Mouse (Mus musculus) forebrain, embryonic 14.5 days (tissue): Measurements from ENCODE around the gene Cnot1. TPM values are rescaled to one million over a fixed set of nuclear protein-coding genes. Genes with fewer than 3 reads are reported as not detected.

Experiments
- ATAC-seq: fragments of 200-750 bp; cut with Nextera tagmentation; 2 replicates; pipeline ENCODE4 v1.8.0; 2017; ENCODE audit warnings: mild to moderate bottlenecking, moderate library complexity
- DNase-seq: peaks from one replicate; pipeline ENCODE4 v3.0.0-alpha.2; 2015; ENCODE audit warnings: low spot score
- H3K27ac ChIP-seq: fragments of 300-500 bp; sonication (generic); 2 replicates; pipeline ENCODE4 v1.5.1; 2014; ENCODE audit warnings: low read depth, mild to moderate bottlenecking, control low read depth, low read length, moderate library complexity
- H3K27me3 ChIP-seq: fragments of 300-500 bp; sonication (generic); replicated peaks from 2 replicates; pipeline ENCODE4 v1.6.1; 2014; ENCODE audit warnings: low read length, control low read depth, mixed read lengths; ENCODE audit not compliant: control insufficient read depth, insufficient read depth
- H3K36me3 ChIP-seq: fragments of 300-500 bp; sonication (generic); 2 replicates; pipeline ENCODE4 v1.6.1; 2014; ENCODE audit warnings: low read length, control low read depth; ENCODE audit not compliant: control insufficient read depth, insufficient read depth
- H3K4me1 ChIP-seq: fragments of 300-500 bp; sonication (generic); 2 replicates; pipeline ENCODE4 v1.6.1; 2014; ENCODE audit warnings: antibody characterized with exemption, low read length, control low read depth; ENCODE audit not compliant: control insufficient read depth, insufficient read depth
- H3K4me2 ChIP-seq: fragments of 300-500 bp; sonication (generic); 2 replicates; pipeline ENCODE4 v1.6.1; 2014; ENCODE audit warnings: mild to moderate bottlenecking, control low read depth, low read length
- H3K4me3 ChIP-seq: fragments of 300-500 bp; sonication (generic); 2 replicates; pipeline ENCODE4 v1.5.1; 2014; ENCODE audit warnings: low read depth, low read length, control low read depth
- H3K9ac ChIP-seq: fragments of 300-500 bp; sonication (generic); 2 replicates; pipeline ENCODE4 v1.6.1; 2014; ENCODE audit warnings: mild to moderate bottlenecking, low read length, control low read depth, moderate library complexity
- H3K9me3 ChIP-seq: fragments of 300-500 bp; sonication (generic); replicated peaks from 2 replicates; pipeline ENCODE4 v1.6.1; 2016; ENCODE audit warnings: low read length, control low read depth, mixed read lengths; ENCODE audit not compliant: control insufficient read depth
- WGBS: fragments of 180-500 bp; shearing (Covaris S2); extraction: QIAGEN DNeasy Blood & Tissue Kit; methylation state at CpG from one replicate; pipeline ENCODE4 v1.1.7; 2014; 5-methylcytosine and 5-hydroxymethylcytosine counted together
- polyA plus RNA-seq: library from polyadenylated mRNA; unstranded; fragments of >200 nt; fragmentation: Nextera tagmentation; extraction: Ambion mirVana; gene quantifications from 2 replicates; pipeline ENCODE4 v1.2.1, GENCODE M21; 2014

Gene Cnot1
- polyA plus RNA-seq, 1 experiment from 2014 or later: 66.4 TPM

GRCm38 (mm10) chr8:95807861-95808260 is 597 bp upstream of the Cnot1 start:
- Histone ChIP-seq H3K36me3 (no peaks in the 10 kb centered on the region), H3K9me3 (no peaks in the 10 kb centered on the region), H3K9ac (peak overlapping the region; percentile 44; the same call in 1 of the 2 replicates), H3K27me3 (no peaks in the 10 kb centered on the region), H3K4me2 (peak overlapping the region; percentile 59), H3K4me3 (peak overlapping the region; percentile 96), H3K4me1 (peaks cover 12% of the 10 kb centered on the region), H3K27ac (peak overlapping the region; percentile 93)
- ATAC-seq: peak; percentile 94
- WGBS: under 1% methylated on average over 20 of the region's 20 CpGs
- peak; percentile 98 for DNase-seq

- H3K36me3 ChIP-seq: peaks cover 6% of the 10 kb centered on the region; the same call in 1 of the 2 replicates
- peak overlapping the region; percentile 94 for H3K9ac ChIP-seq
- WGBS: under 1% methylated on average over 49 of the region's 69 CpGs
- H3K4me1 ChIP-seq: peaks cover 12% of the 10 kb centered on the region
- DNase-seq (peak; percentile 46), ATAC-seq (no peak; the same call in 1 of the 2 replicates)
- H3K9me3 ChIP-seq: no peaks in the 10 kb centered on the region
- no peaks in the 10 kb centered on the region for H3K27me3 ChIP-seq
- H3K27ac ChIP-seq: peak overlapping the region; percentile 93
- peak overlapping the region; percentile 96 for H3K4me3 ChIP-seq
- H3K4me2 ChIP-seq: peak overlapping the region; percentile 93
These were observed 638 bp downstream of the Cnot1 start for GRCm38 (mm10) chr8:95806461-95807191.

GRCm38 (mm10) chr8:95805482-95805881 is 1.8 kb downstream of the Cnot1 start:
- peak overlapping the region; percentile 93 for H3K4me2 ChIP-seq
- WGBS: 74% methylated on average over 2 of the region's 2 CpGs
- no peaks in the 10 kb centered on the region for H3K9me3 ChIP-seq
- peak overlapping the region; percentile 94 for H3K9ac ChIP-seq
- peaks cover 11% of the 10 kb centered on the region; the same call in 1 of the 2 replicates for H3K36me3 ChIP-seq
- peaks cover 12% of the 10 kb centered on the region for H3K4me1 ChIP-seq
- no peak overlapping the region for H3K27ac ChIP-seq
- H3K4me3 ChIP-seq: peak overlapping the region; percentile 96
- DNase-seq: no peak
- no peak for ATAC-seq
- H3K27me3 ChIP-seq: no peaks in the 10 kb centered on the region

- no peak overlapping the region for H3K27ac ChIP-seq
- peaks cover 15% of the 10 kb centered on the region; the same call in 1 of the 2 replicates for H3K36me3 ChIP-seq
- ATAC-seq (no peak), DNase-seq (no peak)
- 90% methylated on average over 8 of the region's 8 CpGs for WGBS
- H3K9me3 ChIP-seq: no peaks in the 10 kb centered on the region
- H3K9ac ChIP-seq: no peak overlapping the region
- H3K27me3 ChIP-seq: no peaks in the 10 kb centered on the region
- no peak overlapping the region for H3K4me3 ChIP-seq
- H3K4me2 ChIP-seq: no peak overlapping the region
- H3K4me1 ChIP-seq: peaks cover 12% of the 10 kb centered on the region
These were observed 5.0 kb downstream of the Cnot1 start for GRCm38 (mm10) chr8:95802231-95802630.

GRCm38 (mm10) chr8:95801476-95802064 is 5.7 kb downstream of the Cnot1 start:
- Histone ChIP-seq H3K27me3 (no peaks in the 10 kb centered on the region), H3K4me3 (no peak overlapping the region), H3K36me3 (peaks cover 15% of the 10 kb centered on the region; the same call in 1 of the 2 replicates), H3K4me2 (no peak overlapping the region), H3K4me1 (peaks cover 12% of the 10 kb centered on the region), H3K27ac (no peak overlapping the region), H3K9ac (no peak overlapping the region), H3K9me3 (no peaks in the 10 kb centered on the region)
- DNase-seq (no peak), ATAC-seq (no peak)
- WGBS: 65% methylated on average over 1 of the region's 1 CpGs

GRCm38 (mm10) chr8:95800353-95800752 is 6.9 kb downstream of the Cnot1 start:
- 96% methylated on average over 3 of the region's 3 CpGs for WGBS
- DNase-seq: no peak

GRCm38 (mm10) chr8:95799891-95800290 is 7.4 kb downstream of the Cnot1 start:
- 94% methylated on average over 1 of the region's 1 CpGs for WGBS
- no peak overlapping the region for H3K27ac ChIP-seq
- no peak for ATAC-seq

More at GRCm38 (mm10) chr8:95800353-95800752, 6.9 kb downstream of the Cnot1 start:
- no peak for ATAC-seq
- no peak overlapping the region for H3K4me3 ChIP-seq
- H3K4me1 ChIP-seq: peaks cover 5% of the 10 kb centered on the region; the same call in 1 of the 2 replicates
- H3K27me3 ChIP-seq: no peaks in the 10 kb centered on the region
- H3K9me3 ChIP-seq: no peaks in the 10 kb centered on the region
- no peak overlapping the region for H3K4me2 ChIP-seq
- no peak overlapping the region for H3K27ac ChIP-seq
- H3K36me3 ChIP-seq: peaks cover 15% of the 10 kb centered on the region; the same call in 1 of the 2 replicates
- H3K9ac ChIP-seq: no peak overlapping the region

GRCm38 (mm10) chr8:95799117-95799516 is 8.1 kb downstream of the Cnot1 start:
- no peak overlapping the region for H3K4me3 ChIP-seq
- no peak overlapping the region for H3K9ac ChIP-seq
- H3K27ac ChIP-seq: no peak overlapping the region
- H3K36me3 ChIP-seq: peaks cover 15% of the 10 kb centered on the region; the same call in 1 of the 2 replicates
- H3K4me1 ChIP-seq: no peaks in the 10 kb centered on the region
- no peaks in the 10 kb centered on the region for H3K9me3 ChIP-seq
- DNase-seq (no peak), ATAC-seq (no peak)
- no peak overlapping the region for H3K4me2 ChIP-seq
- no peaks in the 10 kb centered on the region for H3K27me3 ChIP-seq
- 93% methylated on average over 6 of the region's 6 CpGs for WGBS

More at GRCm38 (mm10) chr8:95799891-95800290, 7.4 kb downstream of the Cnot1 start:
- no peaks in the 10 kb centered on the region for H3K9me3 ChIP-seq
- H3K4me3 ChIP-seq: no peak overlapping the region
- H3K4me2 ChIP-seq: no peak overlapping the region
- H3K9ac ChIP-seq: no peak overlapping the region
- no peaks in the 10 kb centered on the region for H3K27me3 ChIP-seq
- peaks cover under 1% of the 10 kb centered on the region; the same call in 1 of the 2 replicates for H3K4me1 ChIP-seq
- DNase-seq: no peak
- H3K36me3 ChIP-seq: peaks cover 15% of the 10 kb centered on the region; the same call in 1 of the 2 replicates
